Comparison of ENCODE assay signal across 9 mouse cellular contexts in genomic region chr17:24473612-24474275, GRCm38 (mm10). TPM values are rescaled to one million over a fixed set of nuclear protein-coding genes. Genes with fewer than 3 reads are reported as not detected.
A peak's percentile ranks its signal among the peaks of the same experiment; 100 is the strongest.
DNase-seq lines count a peak whose midpoint lies in the region; ATAC-seq lines count a peak whose summit lies in the region.
"Had no signal": no experiment of that assay in that cellular context is flagged by ENCODE, and none has a peak within 500 bp of the region (broad histone marks: within the 10 kb centered on the region; RNA-seq: fewer than 3 reads in every experiment).

Bricd5 (plus strand) TSS chr17:24473884.

- peak within 1 kb of the TSS; percentile 96 for H3K4me2 ChIP-seq in kidney, embryonic 16.5 days (replicated peaks; ENCODE audit: low read depth, low read length)
- H3K4me2 ChIP-seq in forebrain, embryonic 12.5 days = no peak within 1 kb of the TSS; the same call in 1 of the 2 replicates
- peak within 1 kb of the TSS; percentile 99 for H3K4me2 ChIP-seq in neural tube, embryonic 15.5 days

- peaks cover 50% of the 10 kb centered on the region for H3K4me1 ChIP-seq in kidney, embryonic 16.5 days (ENCODE audit: insufficient read depth, low read length)
- H3K4me1 ChIP-seq in forebrain, embryonic 12.5 days = peaks cover 39% of the 10 kb centered on the region
- peaks cover 41% of the 10 kb centered on the region for H3K4me1 ChIP-seq in limb, embryonic 10.5 days
- peaks cover 62% of the 10 kb centered on the region for H3K4me1 ChIP-seq in neural tube, embryonic 15.5 days

- H3K4me3 ChIP-seq in kidney, embryonic 16.5 days (ENCODE audit: low read length) = no peak within 1 kb of the TSS
- H3K4me3 ChIP-seq in forebrain, embryonic 12.5 days (replicated peaks) = no peak within 1 kb of the TSS
- H3K4me3 ChIP-seq in limb, embryonic 10.5 days = peak within 1 kb of the TSS; percentile 88
- H3K4me3 ChIP-seq in neural tube, embryonic 15.5 days (replicated peaks) = peak within 1 kb of the TSS; percentile 0; the same call in 1 of the 2 replicates

- no peaks in the 10 kb centered on the region for H3K9me3 ChIP-seq in kidney, embryonic 16.5 days (ENCODE audit: low read length)
- no peaks in the 10 kb centered on the region for H3K9me3 ChIP-seq in forebrain, embryonic 12.5 days
- no peaks in the 10 kb centered on the region for H3K9me3 ChIP-seq in limb, embryonic 10.5 days (replicated peaks)
- no peaks in the 10 kb centered on the region for H3K9me3 ChIP-seq in neural tube, embryonic 15.5 days (replicated peaks)

- 75% methylated on average over 6 of the region's 6 CpGs for WGBS in kidney, embryonic 16.5 days
- 75% methylated on average over 6 of the region's 6 CpGs for WGBS in forebrain, embryonic 12.5 days
- WGBS in limb, embryonic 10.5 days = 83% methylated on average over 6 of the region's 6 CpGs
- WGBS in neural tube, embryonic 15.5 days = 77% methylated on average over 6 of the region's 6 CpGs

- no peak for ATAC-seq in kidney, embryonic 16.5 days (ENCODE audit: low FRiP score, low TSS enrichment)
- ATAC-seq in forebrain, embryonic 12.5 days (ENCODE audit: low FRiP score) = no peak
- no peak for ATAC-seq in neural tube, embryonic 15.5 days (ENCODE audit: low FRiP score)
- ATAC-seq: Patski had no signal

- DNase-seq in kidney, postnatal 10 days = no peak
- DNase-seq in limb, embryonic 10.5 days (ENCODE audit: low spot score) = no peak
- DNase-seq in right cerebral cortex, postnatal 4 days = no peak
- no peak for DNase-seq in adrenal gland, postnatal 14 days

- H3K27ac ChIP-seq in kidney, embryonic 16.5 days (ENCODE audit: low read length) = peak within 1 kb of the TSS; percentile 74
- H3K27ac ChIP-seq in forebrain, embryonic 12.5 days = no peak within 1 kb of the TSS
- no peak within 1 kb of the TSS; the same call in 1 of the 2 replicates for H3K27ac ChIP-seq in limb, embryonic 10.5 days
- H3K27ac ChIP-seq in neural tube, embryonic 15.5 days (replicated peaks) = peak within 1 kb of the TSS; percentile 6; the same call in 1 of the 2 replicates

- H3K27me3 ChIP-seq in kidney, embryonic 16.5 days (ENCODE audit: insufficient read depth, low read length) = no peaks in the 10 kb centered on the region
- no peaks in the 10 kb centered on the region for H3K27me3 ChIP-seq in forebrain, embryonic 12.5 days
- H3K27me3 ChIP-seq in limb, embryonic 10.5 days (ENCODE audit: low read depth, poor library complexity, severe bottlenecking) = no peaks in the 10 kb centered on the region
- H3K27me3 ChIP-seq in neural tube, embryonic 15.5 days (replicated peaks) = no peaks in the 10 kb centered on the region
- H3K27me3 ChIP-seq: Patski had no signal

- no peak within 1 kb of the TSS; the same call in 1 of the 2 replicates for H3K9ac ChIP-seq in kidney, embryonic 16.5 days (replicated peaks; ENCODE audit: low read length)
- H3K9ac ChIP-seq in forebrain, embryonic 12.5 days = peak within 1 kb of the TSS; percentile 9
- no peak within 1 kb of the TSS for H3K9ac ChIP-seq in neural tube, embryonic 15.5 days (replicated peaks)

- H3K36me3 ChIP-seq in kidney, embryonic 16.5 days (ENCODE audit: insufficient read depth, low read length) = peaks cover 29% of the 10 kb centered on the region; the same call in 1 of the 2 replicates
- H3K36me3 ChIP-seq in forebrain, embryonic 12.5 days (replicated peaks) = peaks cover 36% of the 10 kb centered on the region
- H3K36me3 ChIP-seq in limb, embryonic 10.5 days = peaks cover 57% of the 10 kb centered on the region
- H3K36me3 ChIP-seq in neural tube, embryonic 15.5 days = peaks cover 37% of the 10 kb centered on the region

RNA-seq across cellular contexts. Expression of gene Bricd5, which starts in this region (rescaled TPM):
- 0.42 and 1.6 TPM in 2 replicates for polyA plus RNA-seq in kidney, embryonic 16.5 days (2015; fragmentation: Nextera tagmentation; extraction: Ambion mirVana)
- polyA plus RNA-seq in forebrain, embryonic 12.5 days (2016; fragmentation: Nextera tagmentation; extraction: Ambion mirVana) = not detected in 2 replicates
- polyA plus RNA-seq in limb, embryonic 10.5 days (2016; fragmentation: Nextera tagmentation; extraction: Ambion mirVana) = 0.24 TPM in 1 of 2 replicates, not detected in the other
- polyA plus RNA-seq in neural tube, embryonic 15.5 days (2015; fragmentation: Nextera tagmentation; extraction: Ambion mirVana) = 0.73 TPM in 1 of 2 replicates, not detected in the other
- total RNA-seq in adrenal gland, postnatal 14 days (2021) = 0.75 TPM in 1 of 2 replicates, not detected in the other
- polyA plus RNA-seq: lung, embryonic 16.5 days had no signal

Comparison
In these comparisons a context has a peak if more than half of its experiments do, and no peak if none do; other contexts are left out.
1. H3K27ac ChIP-seq: peak in kidney, embryonic 16.5 days (single experiment) and neural tube, embryonic 15.5 days (single experiment); none in forebrain, embryonic 12.5 days (single experiment) and limb, embryonic 10.5 days (single experiment).
2. H3K4me3 ChIP-seq: peak in limb, embryonic 10.5 days (single experiment) and neural tube, embryonic 15.5 days (single experiment); none in kidney, embryonic 16.5 days (single experiment) and forebrain, embryonic 12.5 days (single experiment).